Mouse (Mus musculus): ENCODE results near the gene Usp32. TPM values are rescaled to one million over a fixed set of nuclear protein-coding genes. Genes with fewer than 3 reads are reported as not detected.

Usp32 gene
- polyA plus RNA-seq, 1 experiment from 2014 or later = 7.1 TPM

DNA sequence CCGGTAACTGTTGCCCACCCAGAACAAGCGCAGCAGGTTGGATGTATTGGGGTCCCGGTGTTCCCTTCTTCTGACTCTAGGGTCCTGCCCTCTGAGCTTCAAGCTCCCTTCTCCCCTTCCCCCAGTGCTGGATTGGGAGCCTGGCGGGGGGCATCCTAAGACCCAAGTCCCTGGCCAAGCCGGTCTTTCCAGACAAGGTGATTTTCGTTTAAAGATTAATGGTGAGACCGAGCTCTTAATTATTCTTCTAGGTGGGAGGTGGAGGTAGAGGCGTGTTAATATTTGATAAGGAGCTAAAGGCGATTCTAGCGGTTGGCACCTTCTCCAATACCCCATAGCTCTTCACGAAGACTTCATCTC is 181.7 kb downstream of the Usp32 start:
- Histone ChIP-seq H3K27me3 (ENCODE audit: control insufficient read depth, insufficient read depth, low read length) (peaks cover 16% of the 10 kb centered on the region; the same call in 1 of the 2 replicates), H3K4me2 (replicated peaks; ENCODE audit: low read depth, low read length) (peak overlapping the region; percentile 53), H3K27ac (ENCODE audit: low read depth, low read length) (no peak overlapping the region), H3K4me1 (ENCODE audit: control insufficient read depth, insufficient read depth, low read length) (peaks cover 17% of the 10 kb centered on the region), H3K36me3 (ENCODE audit: control insufficient read depth, insufficient read depth, low read length) (no peaks in the 10 kb centered on the region), H3K9ac (ENCODE audit: low read depth, low read length) (no peak overlapping the region), H3K9me3 (ENCODE audit: control insufficient read depth, low read length) (no peaks in the 10 kb centered on the region), H3K4me3 (ENCODE audit: low read length) (peak overlapping the region; percentile 36)
- 0 out of 2 replicates have a peak, but pooled peaks have one; percentile 14 for ATAC-seq (ENCODE audit: low FRiP score, low TSS enrichment)
- WGBS = 5% methylated on average over 11 of the region's 11 CpGs

GRCm38 (mm10) chr11:84957591-84958270 is 182.2 kb downstream of the Usp32 start, which contains the start of gene Car4:
TSS of gene Car4 (plus strand) at chr11:84957786.
- under 1% methylated on average over 46 of the region's 49 CpGs for WGBS
- Histone ChIP-seq H3K9ac (ENCODE audit: low read depth, low read length) (no peak within 1 kb of the TSS), H3K4me1 (ENCODE audit: control insufficient read depth, insufficient read depth, low read length) (peaks cover 17% of the 10 kb centered on the region), H3K27me3 (ENCODE audit: control insufficient read depth, insufficient read depth, low read length) (peaks cover 16% of the 10 kb centered on the region; the same call in 1 of the 2 replicates), H3K9me3 (ENCODE audit: control insufficient read depth, low read length) (no peaks in the 10 kb centered on the region), H3K4me3 (ENCODE audit: low read length) (peak within 1 kb of the TSS; percentile 36), H3K36me3 (ENCODE audit: control insufficient read depth, insufficient read depth, low read length) (no peaks in the 10 kb centered on the region), H3K4me2 (replicated peaks; ENCODE audit: low read depth, low read length) (peak within 1 kb of the TSS; percentile 53), H3K27ac (ENCODE audit: low read depth, low read length) (no peak within 1 kb of the TSS)
- 0 out of 2 replicates have a peak, but pooled peaks have one; percentile 40 for ATAC-seq (ENCODE audit: low FRiP score, low TSS enrichment)

DNA sequence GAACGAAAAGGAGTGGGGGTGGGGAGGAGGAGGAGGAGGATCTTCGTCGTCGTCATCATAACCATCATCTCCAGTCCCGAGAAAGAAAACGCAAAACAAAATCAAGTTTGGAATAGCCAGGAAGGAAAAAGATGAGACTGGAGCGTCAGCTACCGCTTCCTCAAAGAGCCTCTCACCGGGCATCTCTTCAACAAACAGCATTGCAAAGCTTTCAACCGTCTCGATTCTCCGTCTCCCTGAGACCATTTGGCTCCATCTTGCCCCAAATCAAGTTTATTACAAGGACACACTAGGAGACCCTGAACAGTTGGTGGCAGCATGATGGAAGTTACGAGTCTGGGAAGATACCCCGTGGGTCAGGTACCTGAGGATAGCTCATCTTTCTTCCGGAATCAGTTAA is 182.8 kb downstream of the Usp32 start:
- Histone ChIP-seq H3K36me3 (ENCODE audit: control insufficient read depth, insufficient read depth, low read length) (no peaks in the 10 kb centered on the region), H3K27me3 (ENCODE audit: control insufficient read depth, insufficient read depth, low read length) (peaks cover 16% of the 10 kb centered on the region; the same call in 1 of the 2 replicates), H3K27ac (ENCODE audit: low read depth, low read length) (no peak overlapping the region), H3K4me3 (ENCODE audit: low read length) (peak overlapping the region; percentile 36), H3K4me1 (ENCODE audit: control insufficient read depth, insufficient read depth, low read length) (peaks cover 17% of the 10 kb centered on the region), H3K9me3 (ENCODE audit: control insufficient read depth, low read length) (no peaks in the 10 kb centered on the region), H3K9ac (ENCODE audit: low read depth, low read length) (no peak overlapping the region), H3K4me2 (replicated peaks; ENCODE audit: low read depth, low read length) (peak overlapping the region; percentile 53)
- ATAC-seq (ENCODE audit: low FRiP score, low TSS enrichment) = no peak
- 7% methylated on average over 15 of the region's 15 CpGs for WGBS

- H3K27me3 ChIP-seq (ENCODE audit: control insufficient read depth, insufficient read depth, low read length) = peaks cover 16% of the 10 kb centered on the region; the same call in 1 of the 2 replicates
- peaks cover 17% of the 10 kb centered on the region for H3K4me1 ChIP-seq (ENCODE audit: control insufficient read depth, insufficient read depth, low read length)
- H3K9me3 ChIP-seq (ENCODE audit: control insufficient read depth, low read length) = no peaks in the 10 kb centered on the region
- H3K36me3 ChIP-seq (ENCODE audit: control insufficient read depth, insufficient read depth, low read length) = no peaks in the 10 kb centered on the region
- ATAC-seq (ENCODE audit: low FRiP score, low TSS enrichment) = no peak
- H3K4me2 ChIP-seq (replicated peaks; ENCODE audit: low read depth, low read length) = no peak overlapping the region
- 23% methylated on average over 5 of the region's 5 CpGs for WGBS
- peak overlapping the region; percentile 42; the same call in 1 of the 2 replicates for H3K27ac ChIP-seq (ENCODE audit: low read depth, low read length)
- H3K9ac ChIP-seq (ENCODE audit: low read depth, low read length) = no peak overlapping the region
- no peak overlapping the region for H3K4me3 ChIP-seq (ENCODE audit: low read length)
These were observed 183.6 kb downstream of the Usp32 start for GRCm38 (mm10) chr11:84956400-84956799.

GRCm38 (mm10) chr11:84952611-84953010 is 187.3 kb downstream of the Usp32 start:
- no peak for ATAC-seq (ENCODE audit: low FRiP score, low TSS enrichment)
- Histone ChIP-seq H3K9me3 (ENCODE audit: control insufficient read depth, low read length) (no peaks in the 10 kb centered on the region), H3K9ac (ENCODE audit: low read depth, low read length) (no peak overlapping the region), H3K4me1 (ENCODE audit: control insufficient read depth, insufficient read depth, low read length) (peaks cover 6% of the 10 kb centered on the region), H3K36me3 (ENCODE audit: control insufficient read depth, insufficient read depth, low read length) (no peaks in the 10 kb centered on the region), H3K27ac (ENCODE audit: low read depth, low read length) (no peak overlapping the region), H3K4me3 (ENCODE audit: low read length) (no peak overlapping the region), H3K27me3 (ENCODE audit: control insufficient read depth, insufficient read depth, low read length) (peaks cover 13% of the 10 kb centered on the region; the same call in 1 of the 2 replicates), H3K4me2 (replicated peaks; ENCODE audit: low read depth, low read length) (no peak overlapping the region)
- WGBS = 16% methylated on average over 2 of the region's 2 CpGs

GRCm38 (mm10) chr11:84948526-84948925 is 191.4 kb downstream of the Usp32 start:
- Histone ChIP-seq H3K4me1 (ENCODE audit: control insufficient read depth, insufficient read depth, low read length) (no peaks in the 10 kb centered on the region), H3K9ac (ENCODE audit: low read depth, low read length) (no peak overlapping the region), H3K4me3 (ENCODE audit: low read length) (no peak overlapping the region), H3K36me3 (ENCODE audit: control insufficient read depth, insufficient read depth, low read length) (no peaks in the 10 kb centered on the region), H3K27me3 (ENCODE audit: control insufficient read depth, insufficient read depth, low read length) (peaks cover 12% of the 10 kb centered on the region), H3K4me2 (replicated peaks; ENCODE audit: low read depth, low read length) (no peak overlapping the region), H3K9me3 (ENCODE audit: control insufficient read depth, low read length) (no peaks in the 10 kb centered on the region), H3K27ac (ENCODE audit: low read depth, low read length) (no peak overlapping the region)
- ATAC-seq (ENCODE audit: low FRiP score, low TSS enrichment) = no peak
- 48% methylated on average over 3 of the region's 3 CpGs for WGBS

- H3K9ac ChIP-seq (ENCODE audit: low read depth, low read length) = no peak overlapping the region
- WGBS = 48% methylated on average over 3 of the region's 3 CpGs
- no peaks in the 10 kb centered on the region for H3K9me3 ChIP-seq (ENCODE audit: control insufficient read depth, low read length)
- no peak overlapping the region for H3K27ac ChIP-seq (ENCODE audit: low read depth, low read length)
- no peak for ATAC-seq (ENCODE audit: low FRiP score, low TSS enrichment)
- no peaks in the 10 kb centered on the region for H3K4me1 ChIP-seq (ENCODE audit: control insufficient read depth, insufficient read depth, low read length)
- H3K27me3 ChIP-seq (ENCODE audit: control insufficient read depth, insufficient read depth, low read length) = peaks cover 12% of the 10 kb centered on the region
- no peak overlapping the region for H3K4me2 ChIP-seq (replicated peaks; ENCODE audit: low read depth, low read length)
- no peak overlapping the region for H3K4me3 ChIP-seq (ENCODE audit: low read length)
- H3K36me3 ChIP-seq (ENCODE audit: control insufficient read depth, insufficient read depth, low read length) = no peaks in the 10 kb centered on the region
These were observed 191.8 kb downstream of the Usp32 start for GRCm38 (mm10) chr11:84948114-84948513.

GRCm38 (mm10) chr11:84947206-84947605 is 192.8 kb downstream of the Usp32 start:
- H3K36me3 ChIP-seq (ENCODE audit: control insufficient read depth, insufficient read depth, low read length) = no peaks in the 10 kb centered on the region
- peaks cover 12% of the 10 kb centered on the region for H3K27me3 ChIP-seq (ENCODE audit: control insufficient read depth, insufficient read depth, low read length)
- no peak overlapping the region for H3K4me3 ChIP-seq (ENCODE audit: low read length)
- H3K9ac ChIP-seq (ENCODE audit: low read depth, low read length) = no peak overlapping the region
- H3K4me1 ChIP-seq (ENCODE audit: control insufficient read depth, insufficient read depth, low read length) = no peaks in the 10 kb centered on the region
- 59% methylated on average over 6 of the region's 6 CpGs for WGBS
- no peaks in the 10 kb centered on the region for H3K9me3 ChIP-seq (ENCODE audit: control insufficient read depth, low read length)
- H3K4me2 ChIP-seq (replicated peaks; ENCODE audit: low read depth, low read length) = no peak overlapping the region
- no peak for ATAC-seq (ENCODE audit: low FRiP score, low TSS enrichment)
- no peak overlapping the region for H3K27ac ChIP-seq (ENCODE audit: low read depth, low read length)

- no peak for ATAC-seq (ENCODE audit: low FRiP score, low TSS enrichment)
- WGBS = 59% methylated on average over 3 of the region's 3 CpGs
- H3K27ac ChIP-seq (ENCODE audit: low read depth, low read length) = no peak overlapping the region
- no peaks in the 10 kb centered on the region for H3K9me3 ChIP-seq (ENCODE audit: control insufficient read depth, low read length)
- no peaks in the 10 kb centered on the region for H3K4me1 ChIP-seq (ENCODE audit: control insufficient read depth, insufficient read depth, low read length)
- H3K9ac ChIP-seq (ENCODE audit: low read depth, low read length) = no peak overlapping the region
- H3K4me3 ChIP-seq (ENCODE audit: low read length) = no peak overlapping the region
- no peaks in the 10 kb centered on the region for H3K36me3 ChIP-seq (ENCODE audit: control insufficient read depth, insufficient read depth, low read length)
- H3K27me3 ChIP-seq (ENCODE audit: control insufficient read depth, insufficient read depth, low read length) = peaks cover 12% of the 10 kb centered on the region
- no peak overlapping the region for H3K4me2 ChIP-seq (replicated peaks; ENCODE audit: low read depth, low read length)
These were observed 194.1 kb downstream of the Usp32 start for GRCm38 (mm10) chr11:84945841-84946240.
